Mouse (Mus musculus): ENCODE results near the gene Cacna1c. TPM values are rescaled to one million over a fixed set of nuclear protein-coding genes. Genes with fewer than 3 reads are reported as not detected.
A peak's percentile ranks its signal among the peaks of the same experiment; 100 is the strongest.

Cacna1c gene
- 12.0 and 13.7 TPM in 2 replicates for polyA plus RNA-seq (2014; fragmentation: Nextera tagmentation; extraction: Ambion mirVana)

DNA sequence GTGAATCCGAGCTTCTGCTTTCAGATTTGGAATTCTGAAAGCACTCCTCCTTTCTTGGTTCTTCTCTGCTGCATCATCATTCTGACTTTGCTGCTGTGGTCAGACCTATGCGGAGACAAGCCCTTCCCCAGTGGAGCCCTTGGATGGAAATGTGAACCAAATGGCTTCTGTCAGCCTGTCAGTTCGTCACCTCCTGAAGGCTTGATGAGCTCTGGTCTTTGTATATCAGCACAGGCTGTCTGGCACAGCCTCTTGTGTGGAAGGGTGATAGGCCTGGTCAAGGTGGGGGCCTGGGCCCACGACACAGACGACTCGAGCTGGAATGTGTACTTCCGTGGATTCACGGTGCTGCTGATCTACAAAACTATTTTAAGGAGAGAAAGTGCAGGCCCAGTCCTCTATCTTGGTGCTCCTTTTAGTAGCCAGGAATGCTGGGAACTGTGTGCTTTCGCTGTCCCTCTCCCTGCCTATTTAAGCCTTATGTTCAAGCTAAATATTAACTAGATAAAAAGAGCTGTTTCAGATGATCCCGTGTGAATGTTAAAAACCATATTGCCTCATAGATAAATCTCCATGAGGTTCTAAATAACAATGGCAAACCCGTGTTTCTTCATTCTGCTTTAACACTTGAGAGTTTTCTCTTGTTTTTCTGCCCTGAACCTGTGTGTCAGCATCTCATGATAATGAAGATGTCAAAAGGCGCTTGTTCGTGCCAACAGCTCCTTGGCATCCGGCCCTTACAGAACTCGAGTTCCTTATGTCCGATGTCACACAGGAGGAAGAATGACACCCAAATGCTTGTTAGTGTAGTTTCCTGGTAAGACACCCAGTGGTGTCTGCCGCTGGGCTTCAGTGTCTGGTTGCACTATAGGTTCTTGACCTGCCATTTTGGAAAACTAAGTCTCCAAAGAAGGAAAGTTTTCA, at the start of gene Cacna1c:
TSS of gene Cacna1c (minus strand) at position 37 of the 924 bp plus-strand sequence.
- Histone ChIP-seq H3K27ac (ENCODE audit: low read depth, low read length) (no peak within 1 kb of the TSS), H3K4me2 (ENCODE audit: low read depth, low read length) (no peak within 1 kb of the TSS), H3K9me3 (ENCODE audit: control insufficient read depth, low read length) (no peaks in the 10 kb centered on the region), H3K4me1 (ENCODE audit: control insufficient read depth, insufficient read depth, low read length) (no peaks in the 10 kb centered on the region), H3K27me3 (ENCODE audit: control insufficient read depth, insufficient read depth, low read length) (no peaks in the 10 kb centered on the region), H3K4me3 (ENCODE audit: low read depth, low read length) (no peak within 1 kb of the TSS), H3K9ac (replicated peaks; ENCODE audit: low read depth, low read length) (no peak within 1 kb of the TSS), H3K36me3 (ENCODE audit: control insufficient read depth, insufficient read depth, low read length) (peaks cover 11% of the 10 kb centered on the region; the same call in 1 of the 2 replicates)
- 85% methylated on average over 17 of the region's 17 CpGs for WGBS
- ATAC-seq (ENCODE audit: low read depth): no peak

- Histone ChIP-seq H3K4me2 (ENCODE audit: low read depth, low read length) (no peak overlapping the region), H3K9me3 (ENCODE audit: control insufficient read depth, low read length) (0 out of 2 replicates have a peak, but pooled peaks cover 2% of the 10 kb centered on the region), H3K36me3 (ENCODE audit: control insufficient read depth, insufficient read depth, low read length) (no peaks in the 10 kb centered on the region), H3K9ac (replicated peaks; ENCODE audit: low read depth, low read length) (no peak overlapping the region), H3K27me3 (ENCODE audit: control insufficient read depth, insufficient read depth, low read length) (no peaks in the 10 kb centered on the region), H3K27ac (ENCODE audit: low read depth, low read length) (no peak overlapping the region), H3K4me3 (ENCODE audit: low read depth, low read length) (no peak overlapping the region), H3K4me1 (ENCODE audit: control insufficient read depth, insufficient read depth, low read length) (peaks cover 9% of the 10 kb centered on the region; the same call in 1 of the 2 replicates)
- 69% methylated on average over 21 of the region's 21 CpGs for WGBS
- no peak for ATAC-seq (ENCODE audit: low read depth)
Measured at GRCm38 (mm10) chr6:119240871-119241705, 44.9 kb upstream of the Cacna1c start.

GRCm38 (mm10) chr6:119240256-119240655, 44.0 kb upstream of the Cacna1c start:
- no peaks in the 10 kb centered on the region for H3K27me3 ChIP-seq (ENCODE audit: control insufficient read depth, insufficient read depth, low read length)
- H3K9ac ChIP-seq (replicated peaks; ENCODE audit: low read depth, low read length): no peak overlapping the region
- H3K27ac ChIP-seq (ENCODE audit: low read depth, low read length): no peak overlapping the region
- no peak for ATAC-seq (ENCODE audit: low read depth)
- H3K9me3 ChIP-seq (ENCODE audit: control insufficient read depth, low read length): no peaks in the 10 kb centered on the region
- 86% methylated on average over 7 of the region's 7 CpGs for WGBS
- H3K4me2 ChIP-seq (ENCODE audit: low read depth, low read length): no peak overlapping the region
- peaks cover 9% of the 10 kb centered on the region; the same call in 1 of the 2 replicates for H3K4me1 ChIP-seq (ENCODE audit: control insufficient read depth, insufficient read depth, low read length)
- no peaks in the 10 kb centered on the region for H3K36me3 ChIP-seq (ENCODE audit: control insufficient read depth, insufficient read depth, low read length)
- no peak overlapping the region for H3K4me3 ChIP-seq (ENCODE audit: low read depth, low read length)

GRCm38 (mm10) chr6:119239341-119240005, 43.3 kb upstream of the Cacna1c start:
- no peak overlapping the region for H3K4me2 ChIP-seq (ENCODE audit: low read depth, low read length)
- H3K4me1 ChIP-seq (ENCODE audit: control insufficient read depth, insufficient read depth, low read length): peaks cover 9% of the 10 kb centered on the region; the same call in 1 of the 2 replicates
- H3K27ac ChIP-seq (ENCODE audit: low read depth, low read length): no peak overlapping the region
- no peak overlapping the region for H3K9ac ChIP-seq (replicated peaks; ENCODE audit: low read depth, low read length)
- H3K27me3 ChIP-seq (ENCODE audit: control insufficient read depth, insufficient read depth, low read length): no peaks in the 10 kb centered on the region
- no peak overlapping the region for H3K4me3 ChIP-seq (ENCODE audit: low read depth, low read length)
- 91% methylated on average over 5 of the region's 5 CpGs for WGBS
- ATAC-seq (ENCODE audit: low read depth): no peak
- H3K9me3 ChIP-seq (ENCODE audit: control insufficient read depth, low read length): no peaks in the 10 kb centered on the region
- H3K36me3 ChIP-seq (ENCODE audit: control insufficient read depth, insufficient read depth, low read length): no peaks in the 10 kb centered on the region

GRCm38 (mm10) chr6:119237427-119237989, 41.3 kb upstream of the Cacna1c start:
- H3K36me3 ChIP-seq (ENCODE audit: control insufficient read depth, insufficient read depth, low read length): no peaks in the 10 kb centered on the region
- H3K9me3 ChIP-seq (ENCODE audit: control insufficient read depth, low read length): no peaks in the 10 kb centered on the region
- H3K27me3 ChIP-seq (ENCODE audit: control insufficient read depth, insufficient read depth, low read length): no peaks in the 10 kb centered on the region
- H3K4me3 ChIP-seq (ENCODE audit: low read depth, low read length): no peak overlapping the region
- WGBS: 44% methylated on average over 8 of the region's 8 CpGs
- ATAC-seq (ENCODE audit: low read depth): peak; percentile 93
- H3K9ac ChIP-seq (replicated peaks; ENCODE audit: low read depth, low read length): no peak overlapping the region
- peaks cover 9% of the 10 kb centered on the region; the same call in 1 of the 2 replicates for H3K4me1 ChIP-seq (ENCODE audit: control insufficient read depth, insufficient read depth, low read length)
- no peak overlapping the region for H3K4me2 ChIP-seq (ENCODE audit: low read depth, low read length)
- H3K27ac ChIP-seq (ENCODE audit: low read depth, low read length): peak overlapping the region; percentile 64; the same call in 1 of the 2 replicates

DNA sequence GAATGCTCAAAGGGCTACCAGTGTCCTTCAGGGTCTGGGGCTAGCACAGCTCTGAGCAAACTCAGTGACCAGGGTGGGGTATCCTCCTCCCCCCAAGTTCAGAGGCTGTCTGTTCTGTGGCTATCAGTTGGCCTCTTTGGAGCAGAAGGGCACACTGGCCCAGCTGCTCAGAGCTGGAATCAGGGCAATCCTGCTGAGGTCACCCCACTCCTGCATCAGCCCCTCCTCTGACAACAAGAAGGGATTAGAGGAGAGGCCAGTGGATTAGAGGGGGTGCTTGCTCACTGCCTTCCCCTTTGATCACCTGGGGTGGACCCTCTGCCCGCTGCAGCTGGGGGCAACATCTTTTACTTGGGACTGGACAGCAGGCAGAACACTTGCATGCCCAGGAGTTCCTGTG, 40.0 kb upstream of the Cacna1c start, which contains the start of gene Cacna2d4:
TSS of gene Cacna2d4 (plus strand) at position 286 of the 400 bp plus-strand sequence.
- Histone ChIP-seq H3K27me3 (ENCODE audit: control insufficient read depth, insufficient read depth, low read length) (no peaks in the 10 kb centered on the region), H3K4me3 (ENCODE audit: low read depth, low read length) (no peak within 1 kb of the TSS), H3K4me2 (ENCODE audit: low read depth, low read length) (no peak within 1 kb of the TSS), H3K4me1 (ENCODE audit: control insufficient read depth, insufficient read depth, low read length) (peaks cover 9% of the 10 kb centered on the region; the same call in 1 of the 2 replicates), H3K9ac (replicated peaks; ENCODE audit: low read depth, low read length) (no peak within 1 kb of the TSS), H3K27ac (ENCODE audit: low read depth, low read length) (peak within 1 kb of the TSS; percentile 64), H3K9me3 (ENCODE audit: control insufficient read depth, low read length) (no peaks in the 10 kb centered on the region), H3K36me3 (ENCODE audit: control insufficient read depth, insufficient read depth, low read length) (no peaks in the 10 kb centered on the region)
- 69% methylated on average over 1 of the region's 1 CpGs for WGBS
- no peak for ATAC-seq (ENCODE audit: low read depth)

- H3K36me3 ChIP-seq (ENCODE audit: control insufficient read depth, insufficient read depth, low read length): no peaks in the 10 kb centered on the region
- no peak overlapping the region for H3K4me3 ChIP-seq (ENCODE audit: low read depth, low read length)
- peaks cover 7% of the 10 kb centered on the region; the same call in 1 of the 2 replicates for H3K4me1 ChIP-seq (ENCODE audit: control insufficient read depth, insufficient read depth, low read length)
- WGBS: 86% methylated on average over 5 of the region's 5 CpGs
- no peak overlapping the region for H3K9ac ChIP-seq (replicated peaks; ENCODE audit: low read depth, low read length)
- no peaks in the 10 kb centered on the region for H3K27me3 ChIP-seq (ENCODE audit: control insufficient read depth, insufficient read depth, low read length)
- ATAC-seq (ENCODE audit: low read depth): no peak
- H3K9me3 ChIP-seq (ENCODE audit: control insufficient read depth, low read length): no peaks in the 10 kb centered on the region
- H3K4me2 ChIP-seq (ENCODE audit: low read depth, low read length): no peak overlapping the region
- H3K27ac ChIP-seq (ENCODE audit: low read depth, low read length): no peak overlapping the region
Measured at GRCm38 (mm10) chr6:119235441-119235840, 39.2 kb upstream of the Cacna1c start.

GRCm38 (mm10) chr6:119233066-119233465, 36.8 kb upstream of the Cacna1c start:
- H3K9ac ChIP-seq (replicated peaks; ENCODE audit: low read depth, low read length): no peak overlapping the region
- H3K4me2 ChIP-seq (ENCODE audit: low read depth, low read length): no peak overlapping the region
- no peaks in the 10 kb centered on the region for H3K36me3 ChIP-seq (ENCODE audit: control insufficient read depth, insufficient read depth, low read length)
- no peak for ATAC-seq (ENCODE audit: low read depth)
- H3K4me1 ChIP-seq (ENCODE audit: control insufficient read depth, insufficient read depth, low read length): peaks cover 4% of the 10 kb centered on the region; the same call in 1 of the 2 replicates
- no peak overlapping the region for H3K4me3 ChIP-seq (ENCODE audit: low read depth, low read length)
- H3K9me3 ChIP-seq (ENCODE audit: control insufficient read depth, low read length): no peaks in the 10 kb centered on the region
- H3K27ac ChIP-seq (ENCODE audit: low read depth, low read length): no peak overlapping the region
- H3K27me3 ChIP-seq (ENCODE audit: control insufficient read depth, insufficient read depth, low read length): no peaks in the 10 kb centered on the region
- 54% methylated on average over 2 of the region's 3 CpGs for WGBS
